In genomic region chr10:43604687-43605250, GRCm38 (mm10) we compare ENCODE assay signal across 21 mouse cellular contexts. TPM values are rescaled to one million over a fixed set of nuclear protein-coding genes. Genes with fewer than 3 reads are reported as not detected.
DNase-seq lines count a peak whose midpoint lies in the region; ATAC-seq and TF ChIP-seq lines count a peak whose summit lies in the region.
"Had no signal": no experiment of that assay in that cellular context is flagged by ENCODE, and none has a peak within 500 bp of the region (broad histone marks: within the 10 kb centered on the region; RNA-seq: fewer than 3 reads in every experiment).

No protein-coding gene starts in this region.

- TF ChIP-seq CTCF in lung, embryonic 14.5 days (IDR thresholded peaks at IDR 0.05; ENCODE audit: low read depth): no peak
- TF ChIP-seq CTCF in gastrocnemius, adult 2 months (IDR thresholded peaks at IDR 0.05): no peak

- 62% methylated on average over 10 of the region's 10 CpGs for WGBS in heart, embryonic 12.5 days
- WGBS in lung, embryonic 14.5 days: 41% methylated on average over 10 of the region's 10 CpGs
- WGBS in liver, embryonic 15.5 days (ENCODE audit: insufficient replicate concordance): 86% methylated on average over 10 of the region's 10 CpGs

- no peak overlapping the region for H3K4me2 ChIP-seq in heart, embryonic 12.5 days
- H3K4me2 ChIP-seq in lung, embryonic 14.5 days: no peak overlapping the region
- H3K4me2 ChIP-seq in liver, embryonic 15.5 days: no peak overlapping the region
- H3K4me2 ChIP-seq: forebrain, embryonic 12.5 days; midbrain, embryonic 13.5 days; neural tube, embryonic 13.5 days had no signal

- DNase-seq in heart, adult 11 months: peak; percentile 19
- DNase-seq in lung, embryonic 14.5 days: peak; percentile 26
- no peak for DNase-seq in lung, postnatal 25 days (ENCODE audit: low spot score)
- no peak for DNase-seq in gastrocnemius, adult 2 months
- no peak for DNase-seq in thymus, adult 18-20 months
- DNase-seq in thymus, postnatal 25 days: no peak
- DNase-seq: cerebellum, adult 11-12 months; cerebellum, postnatal 36 days; gastrocnemius, postnatal 10 days; heart, adult 2 months; kidney, postnatal 10 days; left cerebral cortex, postnatal 4 days; right cerebral cortex, adult 18-20 months had no signal

- no peak overlapping the region for H3K4me3 ChIP-seq in heart, embryonic 12.5 days
- H3K4me3 ChIP-seq in lung, embryonic 14.5 days (ENCODE audit: low read depth, low read length): no peak overlapping the region
- H3K4me3 ChIP-seq in liver, embryonic 15.5 days (replicated peaks): no peak overlapping the region
- no peak overlapping the region for H3K4me3 ChIP-seq in gastrocnemius, adult 2 months
- H3K4me3 ChIP-seq: forebrain, embryonic 12.5 days; heart, adult 2 months; layer of hippocampus, adult 2 months; midbrain, embryonic 13.5 days; neural tube, embryonic 13.5 days had no signal

- H3K9ac ChIP-seq in heart, embryonic 12.5 days: no peak overlapping the region
- H3K9ac ChIP-seq in lung, embryonic 14.5 days: no peak overlapping the region
- H3K9ac ChIP-seq in liver, embryonic 15.5 days: no peak overlapping the region
- H3K9ac ChIP-seq: midbrain, embryonic 13.5 days; neural tube, embryonic 13.5 days had no signal

- H3K27me3 ChIP-seq in heart, embryonic 12.5 days (replicated peaks): no peaks in the 10 kb centered on the region
- no peaks in the 10 kb centered on the region for H3K27me3 ChIP-seq in lung, embryonic 14.5 days (ENCODE audit: insufficient read depth, low read length)
- no peaks in the 10 kb centered on the region for H3K27me3 ChIP-seq in liver, embryonic 15.5 days
- H3K27me3 ChIP-seq: midbrain, embryonic 13.5 days; neural tube, embryonic 13.5 days had no signal

- peaks cover 19% of the 10 kb centered on the region for H3K4me1 ChIP-seq in heart, embryonic 12.5 days (replicated peaks)
- H3K4me1 ChIP-seq in lung, embryonic 14.5 days (ENCODE audit: insufficient read depth): peaks cover 11% of the 10 kb centered on the region; the same call in 1 of the 2 replicates
- peaks cover 79% of the 10 kb centered on the region for H3K4me1 ChIP-seq in liver, embryonic 15.5 days (replicated peaks)

- intact Hi-C loops in gastrocnemius, adult 2 months (cut with DNase I): no loop called here

- no peaks in the 10 kb centered on the region for H3K9me3 ChIP-seq in heart, embryonic 12.5 days (replicated peaks)
- H3K9me3 ChIP-seq in lung, embryonic 14.5 days (ENCODE audit: low read depth, low read length): no peaks in the 10 kb centered on the region
- no peaks in the 10 kb centered on the region for H3K9me3 ChIP-seq in liver, embryonic 15.5 days (replicated peaks)
- H3K9me3 ChIP-seq: forebrain, embryonic 12.5 days; midbrain, embryonic 13.5 days; neural tube, embryonic 13.5 days had no signal

- no peak overlapping the region for H3K27ac ChIP-seq in heart, embryonic 12.5 days (ENCODE audit: poor library complexity, severe bottlenecking)
- H3K27ac ChIP-seq in lung, embryonic 14.5 days (ENCODE audit: low read depth): no peak overlapping the region
- H3K27ac ChIP-seq in liver, embryonic 15.5 days (replicated peaks): peak overlapping the region; percentile 70
- no peak overlapping the region for H3K27ac ChIP-seq in gastrocnemius, adult 2 months
- H3K27ac ChIP-seq: forebrain, embryonic 12.5 days; heart, adult 2 months; layer of hippocampus, adult 2 months; midbrain, embryonic 13.5 days; neural tube, embryonic 13.5 days had no signal

- H3K36me3 ChIP-seq in heart, embryonic 12.5 days: no peaks in the 10 kb centered on the region
- no peaks in the 10 kb centered on the region for H3K36me3 ChIP-seq in lung, embryonic 14.5 days (ENCODE audit: insufficient read depth)
- peaks cover 51% of the 10 kb centered on the region for H3K36me3 ChIP-seq in liver, embryonic 15.5 days (replicated peaks)
- H3K36me3 ChIP-seq: forebrain, embryonic 12.5 days; midbrain, embryonic 13.5 days; neural tube, embryonic 13.5 days had no signal

- ATAC-seq in heart, embryonic 12.5 days (ENCODE audit: insufficient number of reproducible peaks, low FRiP score): no peak
- ATAC-seq in lung, embryonic 14.5 days (ENCODE audit: insufficient read depth): no peak
- ATAC-seq in liver, embryonic 15.5 days (ENCODE audit: insufficient read depth): no peak
- ATAC-seq: CD4-positive, CD25-positive, alpha-beta regulatory T cell, adult 4 months; lung, postnatal 0 days; midbrain, embryonic 13.5 days had no signal

RNA-seq across cellular contexts. Expression of gene Cd24a, which starts 26.7 kb away (rescaled TPM):
- 89.2 and 91.1 TPM in 2 replicates for polyA plus RNA-seq in heart, embryonic 12.5 days (2016; fragmentation: Nextera tagmentation; extraction: Ambion mirVana)
- polyA plus RNA-seq in lung, embryonic 14.5 days (2014; fragmentation: Nextera tagmentation; extraction: Ambion mirVana): 262 and 275 TPM in 2 replicates
- 938 and 960 TPM in 2 replicates for polyA plus RNA-seq in liver, embryonic 15.5 days (2015; fragmentation: Nextera tagmentation; extraction: Ambion mirVana)
- 100 to 1,000 TPM; 120 to 170 TPM for total RNA-seq in gastrocnemius, adult 2 months (2021)

Comparison
In these comparisons a context has a peak if more than half of its experiments do, and no peak if none do; other contexts are left out.
1. DNase-seq: peak in heart, adult 11 months (single experiment) and lung, embryonic 14.5 days (single experiment); none in lung, postnatal 25 days (single experiment), gastrocnemius, adult 2 months (single experiment), thymus, adult 18-20 months (0 of 2) and thymus, postnatal 25 days (single experiment).